Mouse (Mus musculus): ENCODE measurements around the gene Olfr1500.
"Not testable (repeated sequence)": the region's sequence is repeated elsewhere in the genome, so short reads cannot be mapped to it uniquely, and the experiment has no call there.

Olfr1500 gene

GRCm38 (mm10) chr19:13830388-13830787 is at the start of gene Olfr1500:
TSS of gene Olfr1500 (minus strand) at chr19:13830488.
- no peak for DNase-seq (ENCODE audit: low read depth, low spot score)

- DNase-seq (ENCODE audit: low read depth, low spot score), result no peak
Measured at GRCm38 (mm10) chr19:13861495-13861894, 31.2 kb upstream of the Olfr1500 start, which contains the start of gene Olfr1502. TSS of gene Olfr1502 (plus strand) at chr19:13861795.

- not testable (repeated sequence) for DNase-seq (ENCODE audit: low read depth, low spot score)
Measured at GRCm38 (mm10) chr19:13850592-13850991, 20.3 kb upstream of the Olfr1500 start, which contains the start of gene Olfr1501. TSS of gene Olfr1501 (minus strand) at chr19:13850692.

GRCm38 (mm10) chr19:13828447-13828846 is 1.8 kb downstream of the Olfr1500 start:
- DNase-seq (ENCODE audit: low read depth, low spot score), result no peak

- DNase-seq (ENCODE audit: low read depth, low spot score), result no peak
Measured at GRCm38 (mm10) chr19:13820847-13821246, 9.4 kb downstream of the Olfr1500 start.

- DNase-seq (ENCODE audit: low read depth, low spot score), result no peak
Measured at GRCm38 (mm10) chr19:13819347-13819746, 10.9 kb downstream of the Olfr1500 start, which contains the start of gene Olfr1499. TSS of gene Olfr1499 (minus strand) at chr19:13819447.

- no peak for DNase-seq (ENCODE audit: low read depth, low spot score)
Measured at GRCm38 (mm10) chr19:13818827-13819226, 11.5 kb downstream of the Olfr1500 start.

- DNase-seq (ENCODE audit: low read depth, low spot score), result no peak
Measured at GRCm38 (mm10) chr19:13812823-13813222, 17.5 kb downstream of the Olfr1500 start.

GRCm38 (mm10) chr19:13805486-13805885 is 24.8 kb downstream of the Olfr1500 start:
- DNase-seq (ENCODE audit: low read depth, low spot score), result not testable (repeated sequence)

GRCm38 (mm10) chr19:13798102-13798501 is 32.2 kb downstream of the Olfr1500 start, which contains the start of gene Olfr1497:
TSS of gene Olfr1497 (minus strand) at chr19:13798202.
- DNase-seq (ENCODE audit: low read depth, low spot score), result no peak

GRCm38 (mm10) chr19:13777578-13777977 is 52.7 kb downstream of the Olfr1500 start, which contains the start of gene Olfr1496:
TSS of gene Olfr1496 (plus strand) at chr19:13777878.
- no peak for DNase-seq (ENCODE audit: low read depth, low spot score)

Data from CD4-positive helper T cell, adult 2 months (primary cell).